Mouse (Mus musculus) small intestine, adult 2 months (tissue): ENCODE measurements at regions not wholly inside any gene's neighbourhood (a gene's known extent, or its start where the extent isn't known, plus 50 kb on each side); places are given as distances from the start of the nearest gene placed in this dataset.

ENCODE experiments used
- CTCF ChIP-seq: fragments of 200-500 bp; IDR thresholded peaks from 2 replicates; pipeline ENCODE4 v1.5.1; 2012; ENCODE audit warnings: low read depth, mild to moderate bottlenecking, control low read depth, inconsistent platforms, low read length, moderate library complexity, mixed read lengths; ENCODE audit not compliant: insufficient replicate concordance, insufficient read length; ENCODE audit errors: extremely low read depth
- POLR2A ChIP-seq: fragments of 200-500 bp; IDR thresholded peaks from 2 replicates; pipeline ENCODE4 v1.6.1; 2012; ENCODE audit warnings: low read depth, mild to moderate bottlenecking, control low read depth, inconsistent platforms, low read length, moderate library complexity

GRCm38 (mm10) chr12:107335106-107335505, 153.3 kb upstream of the 3110018I06Rik start:
- TF ChIP-seq POLR2A: no peak
- no peak for TF ChIP-seq CTCF
